Mouse (Mus musculus) thymus, postnatal 4 days (tissue): ENCODE results near the gene Aldh3a1.
A peak's percentile ranks its signal among the peaks of the same experiment; 100 is the strongest.
"Not testable (repeated sequence)": the region's sequence is repeated elsewhere in the genome, so short reads cannot be mapped to it uniquely, and the experiment has no call there.

Experiments used
- DNase-seq: peaks from one replicate; pipeline ENCODE4 v3.0.0; 2021

Gene Aldh3a1

GRCm38 (mm10) chr11:61207487-61208246, at the start of gene Aldh3a1:
Aldh3a1 (plus strand) TSS chr11:61207537.
- DNase-seq: no peak

- DNase-seq: no peak
These were observed 49.2 kb upstream of the Aldh3a1 start for GRCm38 (mm10) chr11:61158141-61158540.

GRCm38 (mm10) chr11:61159796-61160732, 47.3 kb upstream of the Aldh3a1 start:
- DNase-seq: peak; percentile 54

- no peak for DNase-seq
These were observed 46.2 kb upstream of the Aldh3a1 start for GRCm38 (mm10) chr11:61161121-61161520.

GRCm38 (mm10) chr11:61162776-61163175, 44.6 kb upstream of the Aldh3a1 start:
- no peak for DNase-seq

GRCm38 (mm10) chr11:61163341-61163740, 44.0 kb upstream of the Aldh3a1 start:
- DNase-seq: no peak

- DNase-seq: no peak
These were observed 43.0 kb upstream of the Aldh3a1 start for GRCm38 (mm10) chr11:61164366-61164765.

- no peak for DNase-seq
These were observed 42.5 kb upstream of the Aldh3a1 start for GRCm38 (mm10) chr11:61164881-61165280.

GRCm38 (mm10) chr11:61170184-61170583, 37.2 kb upstream of the Aldh3a1 start:
- no peak for DNase-seq

- not testable (repeated sequence) for DNase-seq
These were observed 33.9 kb upstream of the Aldh3a1 start for GRCm38 (mm10) chr11:61173477-61173876.

- peak; percentile 82 for DNase-seq
These were observed 33.0 kb upstream of the Aldh3a1 start for GRCm38 (mm10) chr11:61174291-61174820.

GRCm38 (mm10) chr11:61174821-61175658, 32.3 kb upstream of the Aldh3a1 start, which contains the start of gene Usp22:
Usp22 (minus strand) TSS chr11:61175055.
- peak; percentile 99 for DNase-seq

GRCm38 (mm10) chr11:61175778-61176177, 31.6 kb upstream of the Aldh3a1 start:
- no peak for DNase-seq

- no peak for DNase-seq
These were observed 31.0 kb upstream of the Aldh3a1 start for GRCm38 (mm10) chr11:61176321-61176720.

- DNase-seq: no peak
These were observed 27.0 kb upstream of the Aldh3a1 start for GRCm38 (mm10) chr11:61180361-61180760.

- DNase-seq: no peak
These were observed 25.7 kb upstream of the Aldh3a1 start for GRCm38 (mm10) chr11:61181624-61182023.

- DNase-seq: no peak
These were observed 23.5 kb upstream of the Aldh3a1 start for GRCm38 (mm10) chr11:61183820-61184219.

GRCm38 (mm10) chr11:61190776-61191175, 16.6 kb upstream of the Aldh3a1 start:
- DNase-seq: no peak

GRCm38 (mm10) chr11:61192123-61192522, 15.2 kb upstream of the Aldh3a1 start:
- not testable (repeated sequence) for DNase-seq

GRCm38 (mm10) chr11:61192779-61193178, 14.6 kb upstream of the Aldh3a1 start:
- no peak for DNase-seq

GRCm38 (mm10) chr11:61193392-61193791, 13.9 kb upstream of the Aldh3a1 start:
- peak; percentile 92 for DNase-seq

GRCm38 (mm10) chr11:61196616-61197353, 10.6 kb upstream of the Aldh3a1 start:
- no peak for DNase-seq
